Mouse (Mus musculus) intestine, postnatal 0 days (tissue): Measurements from ENCODE around the gene Ranbp17. TPM values are rescaled to one million over a fixed set of nuclear protein-coding genes. Genes with fewer than 3 reads are reported as not detected.
"Not testable (repeated sequence)": the region's sequence is repeated elsewhere in the genome, so short reads cannot be mapped to it uniquely, and the experiment has no call there.

Experiments used
- ATAC-seq: fragments of 200-750 bp; cut with Nextera tagmentation; 2 replicates; pipeline ENCODE4 v1.8.0; 2017; ENCODE audit warnings: mild to moderate bottlenecking, moderate TSS enrichment, moderate library complexity
- H3K27ac ChIP-seq: fragments of 300-500 bp; sonication (generic); 2 replicates; pipeline ENCODE4 v1.5.1; 2014; ENCODE audit warnings: mild to moderate bottlenecking, low read depth, low read length, moderate library complexity
- H3K27me3 ChIP-seq: fragments of 300-500 bp; sonication (generic); replicated peaks from 2 replicates; pipeline ENCODE4 v1.6.1; 2014; ENCODE audit warnings: low read length, mixed read lengths; ENCODE audit not compliant: control insufficient read depth, insufficient read depth
- H3K36me3 ChIP-seq: fragments of 300-500 bp; sonication (generic); 2 replicates; pipeline ENCODE4 v1.6.1; 2014; ENCODE audit warnings: mild to moderate bottlenecking, moderate library complexity; ENCODE audit not compliant: control insufficient read depth, insufficient read depth
- H3K4me1 ChIP-seq: fragments of 300-500 bp; sonication (generic); replicated peaks from 2 replicates; pipeline ENCODE4 v1.6.1; 2014; ENCODE audit warnings: antibody characterized with exemption, low read length, mixed read lengths; ENCODE audit not compliant: control insufficient read depth, insufficient read depth
- H3K4me2 ChIP-seq: fragments of 300-500 bp; sonication (generic); replicated peaks from 2 replicates; pipeline ENCODE4 v1.6.1; 2014; ENCODE audit warnings: low read depth, mild to moderate bottlenecking, moderate library complexity
- H3K4me3 ChIP-seq: fragments of 300-500 bp; sonication (generic); 2 replicates; pipeline ENCODE4 v1.5.1; 2014; ENCODE audit warnings: low read depth, low read length
- H3K9ac ChIP-seq: fragments of 300-500 bp; sonication (generic); 2 replicates; pipeline ENCODE4 v1.6.1; 2014; ENCODE audit warnings: mild to moderate bottlenecking, low read depth, low read length
- H3K9me3 ChIP-seq: fragments of 300-500 bp; sonication (generic); 2 replicates; pipeline ENCODE4 v1.6.1; 2016; ENCODE audit warnings: mixed run types; ENCODE audit not compliant: control insufficient read depth
- CTCF ChIP-seq: sonication (generic); IDR thresholded peaks from 2 replicates; pipeline ENCODE4 v1.5.1; 2016; ENCODE audit warnings: low read depth, mild to moderate bottlenecking, control low read depth, antibody characterized with exemption, moderate library complexity
- WGBS: fragments of 180-500 bp; shearing (Covaris S2); extraction: QIAGEN DNeasy Blood & Tissue Kit; methylation state at CpG from one replicate; pipeline ENCODE4 v1.1.7; 2014; 5-methylcytosine and 5-hydroxymethylcytosine counted together
- polyA plus RNA-seq: library from polyadenylated mRNA; unstranded; fragments of >200 nt; fragmentation: Nextera tagmentation; extraction: Ambion mirVana; gene quantifications from 2 replicates; pipeline ENCODE4 v1.2.1, GENCODE M21; 2015

The Ranbp17 gene
- polyA plus RNA-seq, 1 experiment from 2014 or later, result 1.1 TPM

DNA sequence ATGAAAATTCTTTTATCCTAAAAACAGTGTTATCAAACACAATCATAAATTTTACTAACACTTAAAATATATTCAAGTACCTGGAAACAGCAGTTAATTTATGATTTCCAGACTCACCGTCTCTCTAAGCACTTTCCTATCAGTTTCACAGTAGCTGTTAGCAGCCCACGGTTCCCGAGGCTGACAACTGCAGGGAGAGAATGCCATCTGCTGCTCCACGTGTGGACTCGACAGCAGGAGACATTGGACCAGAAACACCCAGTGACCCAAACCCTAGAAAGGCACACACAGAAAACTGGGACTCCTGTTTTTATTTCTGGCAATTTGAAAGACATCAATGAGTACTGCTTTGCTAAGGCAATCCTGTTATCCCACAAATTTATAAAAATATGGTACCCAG is 79.7 kb downstream of the Ranbp17 start:
- Histone ChIP-seq H3K4me1 (no peaks in the 10 kb centered on the region), H3K9ac (no peak overlapping the region), H3K27me3 (no peaks in the 10 kb centered on the region), H3K4me2 (no peak overlapping the region), H3K36me3 (no peaks in the 10 kb centered on the region), H3K27ac (no peak overlapping the region), H3K4me3 (no peak overlapping the region), H3K9me3 (no peaks in the 10 kb centered on the region)
- 34% methylated on average over 5 of the region's 5 CpGs for WGBS
- ATAC-seq, result no peak
- TF ChIP-seq CTCF, result no peak

DNA sequence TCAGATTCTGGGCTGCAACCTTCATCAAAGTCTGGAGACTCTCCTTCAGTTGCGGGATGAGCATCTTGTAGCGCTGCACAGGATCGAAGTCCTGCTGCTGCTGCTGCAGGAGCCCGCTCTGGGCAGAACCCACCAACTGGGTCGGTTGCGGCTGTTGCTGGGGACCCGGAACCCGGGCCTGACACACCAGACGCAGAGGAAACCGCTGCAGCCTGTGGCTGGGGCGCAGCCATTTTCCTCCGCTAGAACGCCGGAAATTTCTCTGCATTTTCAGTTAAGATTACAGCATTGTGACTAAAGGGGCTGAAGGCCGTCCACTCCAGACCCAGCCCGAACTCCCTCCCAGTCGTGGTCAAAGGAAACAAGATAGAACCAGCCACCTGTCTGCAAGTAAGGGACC is 85.3 kb downstream of the Ranbp17 start:
- H3K9ac ChIP-seq, H3K9me3 ChIP-seq, H3K4me1 ChIP-seq, H3K4me2 ChIP-seq, ATAC-seq, H3K27ac ChIP-seq, H3K36me3 ChIP-seq, H3K27me3 ChIP-seq, H3K4me3 ChIP-seq: not testable (repeated sequence)
- 90% methylated on average over 17 of the region's 17 CpGs for WGBS

DNA sequence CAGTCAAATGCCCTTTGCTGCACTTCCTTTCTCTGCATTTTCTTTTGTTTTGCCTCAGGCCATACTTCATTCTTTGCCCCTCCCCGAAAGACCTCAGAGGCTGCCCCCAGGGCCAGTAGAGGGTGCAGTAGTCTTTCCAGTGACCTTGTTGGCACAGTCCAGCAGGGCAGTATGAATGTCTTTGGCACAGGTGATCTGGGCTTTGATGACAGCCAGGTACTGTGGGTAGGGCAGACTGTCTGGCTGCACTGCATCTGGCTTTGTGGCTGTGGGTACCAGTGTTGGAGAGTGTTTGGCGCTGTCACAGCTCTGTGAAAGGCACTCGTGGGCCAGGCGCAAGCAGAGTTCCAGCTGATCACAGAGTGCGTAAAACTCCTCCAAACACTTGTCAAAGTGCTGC is 85.8 kb downstream of the Ranbp17 start:
- H3K27me3 ChIP-seq, H3K9ac ChIP-seq, H3K9me3 ChIP-seq, H3K36me3 ChIP-seq, H3K4me2 ChIP-seq, H3K27ac ChIP-seq, H3K4me3 ChIP-seq, ATAC-seq, H3K4me1 ChIP-seq: not testable (repeated sequence)
- WGBS, result 86% methylated on average over 5 of the region's 5 CpGs

DNA sequence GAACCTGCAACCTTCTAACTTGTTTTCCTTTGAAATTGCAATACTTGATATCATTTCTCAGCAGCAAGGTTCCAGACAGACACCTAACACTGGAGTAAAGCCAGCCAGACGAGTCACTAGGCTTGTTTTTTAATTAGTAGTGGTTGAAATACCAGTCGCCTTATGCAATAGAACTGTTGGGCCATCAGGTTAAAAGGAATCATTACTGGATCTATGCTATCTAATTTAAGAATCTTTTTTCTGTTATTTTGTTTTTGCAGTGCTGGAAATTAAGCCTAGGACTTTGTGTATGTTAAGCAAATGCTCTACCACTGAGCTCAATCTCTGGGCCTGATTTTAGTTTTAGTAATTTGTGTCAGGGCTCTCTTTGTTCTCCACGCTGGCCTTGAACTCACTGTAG is 91.3 kb downstream of the Ranbp17 start:
- H3K36me3 ChIP-seq, result no peaks in the 10 kb centered on the region
- 77% methylated on average over 3 of the region's 3 CpGs for WGBS
- H3K27ac ChIP-seq, result no peak overlapping the region
- H3K4me2 ChIP-seq, result no peak overlapping the region
- no peak overlapping the region for H3K9ac ChIP-seq
- no peak overlapping the region for H3K4me3 ChIP-seq
- no peak for TF ChIP-seq CTCF
- no peaks in the 10 kb centered on the region for H3K27me3 ChIP-seq
- no peak for ATAC-seq
- no peaks in the 10 kb centered on the region for H3K9me3 ChIP-seq
- no peaks in the 10 kb centered on the region for H3K4me1 ChIP-seq

DNA sequence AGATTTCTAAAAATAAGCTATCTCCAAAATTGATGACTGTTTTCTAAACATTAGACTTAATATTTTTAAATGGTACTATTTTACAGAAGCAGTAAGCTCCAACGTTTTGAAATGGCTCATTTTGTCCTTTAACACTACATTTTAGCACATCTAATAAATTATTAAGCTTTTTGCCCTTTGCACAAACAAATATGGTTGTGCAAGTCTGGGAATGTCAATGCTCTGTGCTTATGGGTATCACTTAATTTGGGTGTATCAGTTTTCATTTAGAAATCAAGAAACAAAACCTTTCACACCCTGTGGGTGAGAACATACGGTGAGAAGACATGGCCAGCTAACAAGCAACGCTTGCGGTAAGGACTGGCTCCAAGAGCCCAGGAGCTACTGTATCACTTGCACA is 108.9 kb downstream of the Ranbp17 start:
- no peak for TF ChIP-seq CTCF
- Histone ChIP-seq H3K27ac (no peak overlapping the region), H3K27me3 (no peaks in the 10 kb centered on the region), H3K36me3 (no peaks in the 10 kb centered on the region), H3K9ac (no peak overlapping the region), H3K4me1 (no peaks in the 10 kb centered on the region), H3K4me3 (no peak overlapping the region), H3K9me3 (no peaks in the 10 kb centered on the region), H3K4me2 (no peak overlapping the region)
- WGBS, result 86% methylated on average over 4 of the region's 4 CpGs
- no peak for ATAC-seq

DNA sequence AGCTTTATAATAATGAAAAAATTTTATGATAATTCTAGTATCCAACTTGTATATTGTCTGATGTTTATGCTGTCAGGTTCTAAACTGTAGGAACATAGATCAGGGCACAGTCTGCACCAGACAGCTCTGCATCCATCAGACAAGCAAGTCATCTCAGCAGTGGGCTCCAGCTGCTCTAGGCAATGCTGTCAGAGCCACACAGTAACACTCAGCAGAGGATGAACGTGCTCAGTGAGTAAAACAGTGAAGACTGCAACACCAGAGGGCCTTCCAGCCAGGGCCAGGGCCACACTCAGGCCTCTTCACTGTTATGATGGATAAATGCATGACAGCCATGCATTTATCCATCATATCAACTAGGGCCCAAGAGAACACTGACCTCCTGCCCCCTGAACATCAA is 114.2 kb downstream of the Ranbp17 start:
- ATAC-seq, result no peak
- H3K4me1 ChIP-seq, result no peaks in the 10 kb centered on the region
- WGBS, result 73% methylated on average over 1 of the region's 1 CpGs
- no peaks in the 10 kb centered on the region for H3K36me3 ChIP-seq
- TF ChIP-seq CTCF, result no peak
- H3K9me3 ChIP-seq, result no peaks in the 10 kb centered on the region
- H3K4me2 ChIP-seq, result no peak overlapping the region
- no peaks in the 10 kb centered on the region for H3K27me3 ChIP-seq
- H3K9ac ChIP-seq, result no peak overlapping the region
- H3K4me3 ChIP-seq, result no peak overlapping the region
- H3K27ac ChIP-seq, result no peak overlapping the region

DNA sequence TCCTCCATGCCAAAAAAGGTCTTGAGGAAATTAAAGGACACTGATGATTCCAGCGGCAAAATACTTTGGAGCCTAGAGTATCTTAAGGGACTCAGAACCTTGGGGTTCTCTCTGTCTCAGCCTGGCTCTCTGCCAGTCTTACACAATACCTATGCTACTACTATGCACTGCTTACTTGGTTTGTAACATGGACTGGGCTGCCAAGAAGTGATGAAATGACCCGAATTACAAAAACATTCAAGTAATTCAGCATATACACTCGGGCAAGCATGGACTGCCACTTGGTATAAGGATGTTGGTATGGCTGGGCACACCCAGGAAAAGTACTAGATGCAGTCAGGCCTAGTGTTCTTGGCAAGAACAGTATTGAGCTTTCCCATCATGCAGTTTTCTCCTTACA is 114.8 kb downstream of the Ranbp17 start:
- no peak overlapping the region for H3K27ac ChIP-seq
- no peak overlapping the region for H3K4me3 ChIP-seq
- WGBS, result 80% methylated on average over 3 of the region's 3 CpGs
- H3K4me2 ChIP-seq, result no peak overlapping the region
- no peaks in the 10 kb centered on the region for H3K36me3 ChIP-seq
- no peak for ATAC-seq
- no peak for TF ChIP-seq CTCF
- no peaks in the 10 kb centered on the region for H3K9me3 ChIP-seq
- H3K27me3 ChIP-seq, result no peaks in the 10 kb centered on the region
- H3K4me1 ChIP-seq, result no peaks in the 10 kb centered on the region
- no peak overlapping the region for H3K9ac ChIP-seq
